Mouse (Mus musculus) adrenal gland, postnatal 25 days (tissue): ENCODE data around the gene Ppp1r35. TPM values are rescaled to one million over a fixed set of nuclear protein-coding genes. Genes with fewer than 3 reads are reported as not detected.
A peak's percentile ranks its signal among the peaks of the same experiment; 100 is the strongest.
"Not testable (repeated sequence)": the region's sequence is repeated elsewhere in the genome, so short reads cannot be mapped to it uniquely, and the experiment has no call there.

Experiments used
- DNase-seq: peaks from one replicate; pipeline ENCODE4 v3.0.0; 2021; ENCODE audit warnings: mixed read lengths
- long read RNA-seq: library from polyadenylated mRNA; stranded (forward); transcript quantifications from one replicate; pipeline ENCODE4 v2.0.0, GENCODE M21; 2021
- total RNA-seq: library from RNA; stranded (reverse); gene quantifications from 2 replicates; pipeline ENCODE4 v1.2.3, GENCODE M21; 2021

Gene Ppp1r35
- 30.9 and 34.0 TPM in 2 replicates for total RNA-seq
- long read RNA-seq, transcript Ppp1r35-201 (4 exons, 956 nt): major isoform, 18 of 31 reads
- long read RNA-seq, partial matches to known transcripts: 6 of 31 reads
- long read RNA-seq, other reads (novel, unspliced or antisense): 5 of 31 reads

GRCm38 (mm10) chr5:137778635-137779034 is at the start of gene Ppp1r35:
TSS of gene Ppp1r35 (plus strand) at chr5:137778849.
- DNase-seq: peak; percentile 97

- DNase-seq: no peak
Measured at GRCm38 (mm10) chr5:137733638-137734288, 44.9 kb upstream of the Ppp1r35 start.

- no peak for DNase-seq
Measured at GRCm38 (mm10) chr5:137734289-137735061, 44.2 kb upstream of the Ppp1r35 start.

- no peak for DNase-seq
Measured at GRCm38 (mm10) chr5:137737400-137737940, 41.2 kb upstream of the Ppp1r35 start.

- no peak for DNase-seq
Measured at GRCm38 (mm10) chr5:137738516-137738915, 40.1 kb upstream of the Ppp1r35 start.

- DNase-seq: no peak
Measured at GRCm38 (mm10) chr5:137739471-137739870, 39.2 kb upstream of the Ppp1r35 start.

GRCm38 (mm10) chr5:137740506-137740905 is 38.1 kb upstream of the Ppp1r35 start:
- no peak for DNase-seq

- DNase-seq: peak; percentile 80
Measured at GRCm38 (mm10) chr5:137741023-137741931, 37.4 kb upstream of the Ppp1r35 start, which contains the start of gene Nyap1. TSS of gene Nyap1 (minus strand) at chr5:137741607.

GRCm38 (mm10) chr5:137742048-137742447 is 36.6 kb upstream of the Ppp1r35 start:
- no peak for DNase-seq

- DNase-seq: no peak
Measured at GRCm38 (mm10) chr5:137742836-137743235, 35.8 kb upstream of the Ppp1r35 start.

GRCm38 (mm10) chr5:137744197-137744596 is 34.5 kb upstream of the Ppp1r35 start:
- no peak for DNase-seq

GRCm38 (mm10) chr5:137745214-137746171 is 33.2 kb upstream of the Ppp1r35 start, which contains the start of gene Tsc22d4:
TSS of gene Tsc22d4 (plus strand) at chr5:137745730.
- peak; percentile 92 for DNase-seq

- peak; percentile 78 for DNase-seq
Measured at GRCm38 (mm10) chr5:137746282-137746850, 32.3 kb upstream of the Ppp1r35 start.

GRCm38 (mm10) chr5:137746851-137747325 is 31.8 kb upstream of the Ppp1r35 start:
- peak; percentile 43 for DNase-seq

GRCm38 (mm10) chr5:137747326-137747961 is 31.2 kb upstream of the Ppp1r35 start:
- DNase-seq: peak; percentile 52

- no peak for DNase-seq
Measured at GRCm38 (mm10) chr5:137748130-137748770, 30.4 kb upstream of the Ppp1r35 start.

GRCm38 (mm10) chr5:137749196-137749836 is 29.3 kb upstream of the Ppp1r35 start:
- no peak for DNase-seq

- DNase-seq: not testable (repeated sequence)
Measured at GRCm38 (mm10) chr5:137750212-137750611, 28.4 kb upstream of the Ppp1r35 start.
